Mouse (Mus musculus) fibroblast of lung, adult 2 months (primary cell): ENCODE data around the gene Prkcb.

Experiments
- DNase-seq: peaks from one replicate; pipeline ENCODE4 v3.0.0-alpha.2; 2011; ENCODE audit warnings: low read depth

The Prkcb gene

GRCm38 (mm10) chr7:122290165-122290564 lies 1.6 kb downstream of the Prkcb start:
- DNase-seq: no peak

GRCm38 (mm10) chr7:122290771-122291170 lies 2.2 kb downstream of the Prkcb start:
- DNase-seq: no peak

GRCm38 (mm10) chr7:122292151-122292550 lies 3.6 kb downstream of the Prkcb start:
- DNase-seq: no peak

GRCm38 (mm10) chr7:122294111-122294510 lies 5.6 kb downstream of the Prkcb start:
- DNase-seq: no peak

GRCm38 (mm10) chr7:122295363-122295762 lies 6.8 kb downstream of the Prkcb start:
- DNase-seq: no peak

- DNase-seq: no peak
These were observed 7.8 kb downstream of the Prkcb start for GRCm38 (mm10) chr7:122296331-122296730.

GRCm38 (mm10) chr7:122296805-122297204 lies 8.3 kb downstream of the Prkcb start:
- no peak for DNase-seq

- DNase-seq: no peak
These were observed 9.1 kb downstream of the Prkcb start for GRCm38 (mm10) chr7:122297627-122298026.

- no peak for DNase-seq
These were observed 10.2 kb downstream of the Prkcb start for GRCm38 (mm10) chr7:122298715-122299114.

GRCm38 (mm10) chr7:122300538-122300937 lies 12.0 kb downstream of the Prkcb start:
- DNase-seq: no peak

GRCm38 (mm10) chr7:122302538-122302937 lies 14.0 kb downstream of the Prkcb start:
- no peak for DNase-seq

- DNase-seq: no peak
These were observed 15.4 kb downstream of the Prkcb start for GRCm38 (mm10) chr7:122303988-122304387.

- DNase-seq: no peak
These were observed 16.0 kb downstream of the Prkcb start for GRCm38 (mm10) chr7:122304521-122304920.

GRCm38 (mm10) chr7:122307241-122307640 lies 18.7 kb downstream of the Prkcb start:
- no peak for DNase-seq

- no peak for DNase-seq
These were observed 20.1 kb downstream of the Prkcb start for GRCm38 (mm10) chr7:122308661-122309060.

GRCm38 (mm10) chr7:122309909-122310725 lies 21.6 kb downstream of the Prkcb start:
- no peak for DNase-seq

GRCm38 (mm10) chr7:122310726-122311018 lies 22.1 kb downstream of the Prkcb start:
- no peak for DNase-seq

GRCm38 (mm10) chr7:122313690-122314477 lies 25.3 kb downstream of the Prkcb start:
- DNase-seq: no peak

GRCm38 (mm10) chr7:122315720-122316331 lies 27.3 kb downstream of the Prkcb start:
- no peak for DNase-seq

- DNase-seq: no peak
These were observed 28.1 kb downstream of the Prkcb start for GRCm38 (mm10) chr7:122316681-122317080.

- DNase-seq: no peak
These were observed 28.9 kb downstream of the Prkcb start for GRCm38 (mm10) chr7:122317485-122317884.

GRCm38 (mm10) chr7:122319566-122319965 lies 31.0 kb downstream of the Prkcb start:
- no peak for DNase-seq
